Mouse (Mus musculus) forelimb bud, embryonic 11.5 days (tissue): ENCODE measurements around the gene Ntm.

Experiments
- DNase-seq: peaks from one replicate; pipeline ENCODE4 v3.0.0-alpha.2; 2012; ENCODE audit warnings: low read depth, low spot score

The Ntm gene

DNA sequence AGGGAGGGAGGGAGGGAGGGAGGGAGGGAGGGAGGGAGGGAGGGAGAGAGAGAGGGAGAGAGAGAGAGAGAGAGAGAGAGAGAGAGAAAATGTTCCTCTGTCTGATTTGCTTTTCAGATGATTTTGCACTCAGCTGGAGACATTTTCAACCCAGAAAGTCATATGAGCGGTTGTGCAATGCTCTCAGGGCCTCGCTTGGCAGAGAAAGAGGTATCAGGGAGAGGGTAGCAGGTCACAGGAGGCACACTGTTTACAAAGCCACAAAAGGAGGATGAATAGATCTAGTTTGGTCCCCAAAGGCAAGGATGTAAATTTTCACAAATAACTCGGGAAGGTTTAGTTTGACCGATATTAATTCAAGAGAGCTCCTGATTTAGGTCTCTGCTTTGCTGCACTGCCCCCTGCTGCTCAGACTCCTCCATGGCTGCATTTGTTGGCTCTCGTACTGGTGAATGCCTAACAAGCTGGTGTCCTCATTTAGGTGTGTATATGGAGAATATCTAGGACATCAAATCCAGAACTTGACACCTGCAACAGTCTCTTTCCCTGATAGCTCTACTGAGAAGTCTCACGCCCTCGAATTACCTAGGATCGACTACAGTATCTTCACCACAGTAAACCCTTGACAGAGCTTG is 377.1 kb downstream of the Ntm start:
- DNase-seq = peak; percentile 51

- no peak for DNase-seq
These were observed 384.7 kb downstream of the Ntm start for GRCm38 (mm10) chr9:29578226-29578625.

DNA sequence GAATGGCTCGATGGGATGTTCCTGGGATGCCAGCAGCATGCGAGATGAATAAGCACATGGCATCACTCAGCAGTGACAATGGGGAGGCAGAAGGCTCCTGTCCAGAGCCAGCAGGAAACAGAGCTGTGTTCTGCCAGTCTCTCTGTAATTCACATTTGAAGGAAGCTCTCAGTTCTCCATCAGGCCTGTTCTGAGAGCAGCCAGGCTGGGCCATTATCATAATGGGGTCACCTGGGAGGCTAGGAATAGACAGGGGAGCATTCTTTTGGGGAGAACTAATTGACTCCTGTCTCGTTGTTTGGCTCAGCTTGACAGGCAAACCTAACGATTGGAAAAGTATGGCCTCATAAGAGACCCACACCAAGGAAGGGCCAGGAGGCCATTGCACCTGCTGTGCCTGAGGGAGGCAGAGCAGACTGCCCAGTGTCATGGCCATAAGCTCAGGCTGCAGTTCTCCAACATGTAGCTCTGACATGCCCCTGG is 386.8 kb downstream of the Ntm start:
- DNase-seq = no peak

GRCm38 (mm10) chr9:29574548-29574947 is 388.4 kb downstream of the Ntm start:
- no peak for DNase-seq

DNA sequence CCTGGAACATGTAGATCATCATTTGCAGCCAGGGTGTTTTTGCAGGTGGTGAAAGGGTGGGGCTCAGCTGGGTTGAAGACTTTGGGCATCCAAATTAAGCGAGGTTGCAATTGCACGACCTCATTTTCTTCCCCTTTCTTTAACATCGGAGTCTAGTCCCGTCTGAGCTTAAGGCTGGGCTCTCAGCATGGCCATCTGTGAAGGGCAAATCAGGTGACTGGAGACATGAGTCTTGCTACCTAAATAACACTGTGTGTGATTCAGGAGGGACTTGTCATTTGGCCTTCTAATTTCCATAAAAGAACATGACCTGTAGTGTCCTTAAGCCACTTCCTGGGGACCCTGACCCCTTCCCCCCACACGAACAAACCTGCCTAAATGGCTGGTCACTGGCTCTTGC is 394.4 kb downstream of the Ntm start:
- DNase-seq = no peak

GRCm38 (mm10) chr9:29562419-29563071 is 400.4 kb downstream of the Ntm start:
- no peak for DNase-seq

GRCm38 (mm10) chr9:29558915-29559314 is 404.0 kb downstream of the Ntm start:
- DNase-seq = no peak

DNA sequence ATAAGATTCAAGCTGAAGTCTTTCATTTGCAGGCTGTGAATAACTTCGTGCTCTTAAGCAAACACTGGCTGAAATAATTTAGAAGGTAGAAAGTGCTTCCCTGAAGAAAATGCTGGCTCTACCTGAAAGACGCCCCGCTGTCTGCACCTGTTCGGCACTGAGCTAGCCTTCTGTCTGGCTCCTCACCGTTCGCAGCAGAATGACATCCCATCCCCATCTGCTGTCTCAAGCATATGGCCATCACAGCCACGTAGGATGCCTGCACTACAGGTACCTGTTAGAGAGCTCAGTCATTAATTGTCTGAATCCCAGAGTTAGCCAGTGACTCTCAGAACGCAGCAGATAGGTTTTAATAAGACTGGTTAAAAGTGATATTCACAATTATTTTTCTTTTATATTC is 412.4 kb downstream of the Ntm start:
- DNase-seq = no peak

DNA sequence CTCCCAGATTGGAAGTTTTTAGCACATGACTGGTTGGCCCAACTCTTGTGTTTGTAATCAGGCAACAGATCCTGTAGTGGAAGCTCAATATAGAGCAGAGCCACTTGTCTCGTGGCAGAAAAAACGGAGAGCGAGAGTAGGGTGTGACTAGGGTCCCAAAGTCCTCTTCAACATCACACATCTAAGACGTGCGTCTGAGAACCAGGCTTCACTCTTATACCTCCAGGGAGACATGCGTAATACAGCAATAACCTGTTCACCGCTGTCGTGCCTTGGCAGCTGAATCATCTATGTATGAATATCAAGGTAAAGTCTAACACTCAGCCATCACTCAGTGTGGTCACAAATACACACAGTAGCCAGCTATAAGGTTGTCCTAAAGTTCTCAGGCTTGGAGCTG is 412.8 kb downstream of the Ntm start:
- no peak for DNase-seq

GRCm38 (mm10) chr9:29536415-29536814 is 426.5 kb downstream of the Ntm start:
- no peak for DNase-seq

DNA sequence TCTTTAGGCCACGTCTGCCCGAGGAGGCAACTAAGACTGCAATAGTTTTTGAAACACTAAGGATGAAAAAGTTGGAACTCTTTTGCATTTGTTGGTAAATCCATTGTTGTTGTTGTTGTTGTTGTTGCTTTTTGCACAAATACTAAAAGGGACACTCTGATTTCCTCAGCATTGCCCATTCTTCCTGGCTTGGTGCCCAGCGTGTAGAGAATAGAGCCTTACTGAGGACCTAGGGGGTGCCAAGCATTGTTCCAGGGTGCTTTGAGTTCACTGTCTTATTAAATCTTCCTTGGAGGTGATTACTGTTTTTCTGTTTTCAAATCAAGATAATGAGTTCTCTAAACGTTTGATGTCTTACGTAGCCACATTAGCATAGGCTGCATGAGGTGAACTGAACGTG is 428.2 kb downstream of the Ntm start:
- DNase-seq = no peak

GRCm38 (mm10) chr9:29534304-29534703 is 428.6 kb downstream of the Ntm start:
- no peak for DNase-seq

- DNase-seq = no peak
These were observed 429.4 kb downstream of the Ntm start for GRCm38 (mm10) chr9:29533556-29533955.

- no peak for DNase-seq
These were observed 431.6 kb downstream of the Ntm start for GRCm38 (mm10) chr9:29531147-29531917.

DNA sequence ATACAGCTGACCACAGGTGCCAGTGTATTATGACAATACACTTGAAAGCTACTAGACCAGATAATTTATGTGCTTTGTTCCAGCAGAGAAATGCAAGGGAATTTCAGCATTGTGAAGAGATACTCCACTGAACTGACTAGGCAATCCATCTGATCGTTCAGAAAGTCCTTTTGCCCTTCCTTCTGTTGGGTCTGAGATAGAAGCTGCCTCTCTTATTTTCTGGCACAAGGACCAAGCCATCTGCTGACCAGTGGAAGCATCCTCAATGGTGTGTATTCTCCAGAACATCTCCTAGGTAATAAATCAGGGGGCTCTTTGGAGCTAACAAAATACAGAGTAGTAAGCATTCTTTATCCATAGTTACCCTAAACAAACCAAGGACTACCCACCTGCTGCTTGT is 438.8 kb downstream of the Ntm start:
- DNase-seq = no peak

DNA sequence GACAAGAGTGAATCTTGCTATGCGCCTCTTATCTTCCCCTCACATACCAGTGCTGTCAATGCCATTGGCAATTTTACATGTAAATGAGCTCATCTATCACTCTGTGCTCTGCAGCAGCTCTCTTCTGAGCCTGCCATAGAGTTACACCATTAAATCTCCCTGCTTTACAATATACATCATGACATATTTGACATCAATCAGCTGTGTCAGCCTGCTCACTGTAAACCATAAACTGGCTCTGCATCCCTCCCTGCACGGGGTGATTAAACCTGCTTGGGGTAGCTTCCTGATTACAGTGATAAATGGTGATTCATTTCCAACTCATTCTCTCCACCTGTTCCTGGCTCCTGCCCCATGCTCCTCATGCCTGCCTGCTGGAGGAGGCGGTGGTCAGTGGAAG is 439.7 kb downstream of the Ntm start:
- DNase-seq = no peak

DNA sequence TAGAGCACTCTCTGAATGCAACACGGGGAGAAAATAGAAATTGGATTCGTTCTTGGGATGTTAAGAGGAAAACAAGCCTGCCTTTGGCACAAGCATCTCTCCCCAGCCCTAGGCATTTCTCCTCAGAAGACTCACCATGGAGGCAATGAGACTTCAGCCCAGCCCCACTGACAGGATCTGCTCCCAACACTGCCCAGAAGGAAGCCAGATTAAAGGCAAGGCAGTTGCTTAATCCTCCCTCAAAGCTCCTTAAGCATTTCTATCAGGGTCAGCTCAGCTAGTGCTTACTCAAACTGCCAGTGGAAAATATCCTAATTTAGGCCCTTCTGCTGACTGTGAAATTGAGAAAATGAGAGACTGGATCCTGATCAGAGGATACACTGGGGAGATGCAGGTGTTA is 443.8 kb downstream of the Ntm start:
- no peak for DNase-seq

DNA sequence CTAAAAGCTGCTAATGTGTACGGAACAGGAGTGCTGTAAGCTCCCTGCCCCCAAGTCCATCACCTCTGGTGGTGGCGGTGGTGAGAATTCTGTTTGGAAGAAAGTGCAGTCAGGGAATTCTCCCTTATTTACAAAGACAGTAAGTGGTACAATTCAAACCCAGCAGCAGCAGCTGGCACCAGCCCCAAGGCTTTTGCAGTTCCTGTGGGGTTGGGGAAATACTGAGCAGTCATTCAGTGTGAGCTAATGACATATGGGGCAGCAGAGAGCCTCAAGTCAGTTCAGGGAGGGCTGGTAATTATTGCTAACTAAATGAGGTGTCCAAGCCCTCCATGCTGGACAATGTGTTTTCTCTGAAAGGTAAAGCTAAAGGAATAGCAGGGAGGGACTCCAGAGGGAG is 446.3 kb downstream of the Ntm start:
- no peak for DNase-seq

DNA sequence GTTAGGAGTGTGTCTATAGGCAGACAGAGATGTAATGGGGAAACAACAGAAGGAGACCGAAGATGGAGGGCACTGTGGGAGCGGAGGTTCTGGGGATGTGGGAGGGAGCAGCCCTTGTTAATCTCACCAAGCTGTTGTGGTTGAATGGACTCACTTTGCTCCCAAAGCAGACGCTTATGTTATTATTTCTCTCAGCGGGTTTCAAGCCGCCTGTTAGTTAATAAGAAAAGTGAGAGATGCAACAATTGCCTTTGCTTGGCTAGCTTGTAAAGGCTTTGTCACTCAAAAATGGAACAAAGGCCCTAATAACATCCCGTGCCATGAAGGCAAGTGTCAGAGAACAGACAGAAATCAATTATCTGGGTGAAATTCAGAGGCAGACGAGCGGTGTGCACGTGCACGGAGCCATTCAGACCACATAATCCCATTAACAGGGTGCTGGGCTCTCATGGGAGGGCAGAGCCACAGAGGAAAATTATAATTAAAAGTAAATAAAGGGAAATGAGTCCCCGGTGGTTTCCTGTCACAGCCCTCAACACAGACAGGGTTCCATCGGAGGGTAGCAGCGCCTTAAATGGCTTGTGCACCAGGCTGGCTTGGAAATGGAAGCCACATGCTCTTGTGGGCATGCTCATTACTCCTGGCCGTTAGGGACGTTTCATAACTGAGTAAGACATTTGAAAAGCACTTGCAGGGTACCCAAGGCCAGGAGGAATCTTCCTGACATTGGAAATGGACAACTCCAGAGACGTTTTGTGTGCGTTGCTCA is 448.2 kb downstream of the Ntm start:
- no peak for DNase-seq

DNA sequence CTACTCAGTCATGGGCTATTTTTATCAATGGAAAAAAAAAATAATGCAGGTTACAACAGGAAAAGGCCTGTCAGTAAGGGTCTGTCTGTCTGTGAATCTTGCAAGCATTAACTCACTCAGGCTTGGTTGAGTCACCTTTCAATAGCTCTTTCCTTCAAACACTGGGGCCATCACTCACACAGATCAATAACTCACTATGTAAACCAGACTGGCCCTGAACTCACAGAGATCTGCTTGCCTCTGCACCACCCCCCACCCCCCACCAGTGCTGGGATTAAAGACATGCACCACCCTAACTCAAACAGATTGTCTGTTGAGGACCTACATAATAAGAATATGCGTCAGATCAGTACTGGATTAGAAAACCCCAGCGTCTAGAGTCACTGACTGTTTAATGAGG is 466.9 kb downstream of the Ntm start:
- no peak for DNase-seq

- DNase-seq = no peak
These were observed 480.7 kb downstream of the Ntm start for GRCm38 (mm10) chr9:29482272-29482671.

DNA sequence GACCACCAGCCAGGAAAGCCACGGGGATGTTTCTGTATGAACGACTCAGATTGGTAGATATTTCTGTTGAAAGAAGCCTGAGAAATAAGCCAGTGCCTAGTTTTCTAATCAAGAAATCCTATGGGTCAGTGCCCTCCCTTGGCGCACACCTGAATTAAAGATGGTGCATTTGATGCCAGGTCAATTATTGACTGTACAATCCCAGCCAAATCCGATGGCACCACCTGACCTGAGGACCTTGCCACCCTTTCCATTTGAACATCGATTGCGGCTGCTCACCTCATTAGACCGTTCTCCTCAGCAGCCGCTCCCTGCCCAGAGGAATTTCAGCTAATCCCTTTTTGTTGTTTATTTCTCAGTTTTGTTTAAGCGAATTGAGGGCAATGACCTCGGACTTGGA is 483.9 kb downstream of the Ntm start:
- DNase-seq = no peak
